Mouse (Mus musculus) stomach, embryonic 15.5 days (tissue): Measurements from ENCODE around the gene Tmem56. TPM values are rescaled to one million over a fixed set of nuclear protein-coding genes. Genes with fewer than 3 reads are reported as not detected.
A peak's percentile ranks its signal among the peaks of the same experiment; 100 is the strongest.

Experiments
- ATAC-seq: fragments of 200-750 bp; cut with Nextera tagmentation; 2 replicates; pipeline ENCODE4 v1.8.0; 2017; ENCODE audit warnings: low read depth, moderate number of reproducible peaks, moderate TSS enrichment; ENCODE audit not compliant: insufficient read depth, low FRiP score
- H3K27ac ChIP-seq: fragments of 300-500 bp; sonication (generic); 2 replicates; pipeline ENCODE4 v1.5.1; 2015; ENCODE audit warnings: mild to moderate bottlenecking, inconsistent platforms
- H3K27me3 ChIP-seq: fragments of 300-500 bp; sonication (generic); replicated peaks from 2 replicates; pipeline ENCODE4 v1.6.1; 2015; ENCODE audit warnings: inconsistent platforms
- H3K36me3 ChIP-seq: fragments of 300-500 bp; sonication (generic); 2 replicates; pipeline ENCODE4 v1.6.1; 2015; ENCODE audit warnings: inconsistent platforms
- H3K4me1 ChIP-seq: fragments of 300-500 bp; sonication (generic); 2 replicates; pipeline ENCODE4 v1.6.1; 2015; ENCODE audit warnings: inconsistent platforms
- H3K4me2 ChIP-seq: fragments of 300-500 bp; sonication (generic); 2 replicates; pipeline ENCODE4 v1.6.1; 2015; ENCODE audit warnings: mild to moderate bottlenecking, inconsistent platforms
- H3K4me3 ChIP-seq: fragments of 300-500 bp; sonication (generic); replicated peaks from 2 replicates; pipeline ENCODE4 v1.5.1; 2015; ENCODE audit warnings: inconsistent platforms
- H3K9ac ChIP-seq: fragments of 300-500 bp; sonication (generic); 2 replicates; pipeline ENCODE4 v1.6.1; 2015; ENCODE audit warnings: inconsistent platforms
- H3K9me3 ChIP-seq: fragments of 300-500 bp; sonication (generic); 2 replicates; pipeline ENCODE4 v1.6.1; 2016; ENCODE audit warnings: inconsistent platforms
- WGBS: fragments of 180-500 bp; shearing (Covaris S2); methylation state at CpG from one replicate; pipeline ENCODE4 v1.1.7; 2015; 5-methylcytosine and 5-hydroxymethylcytosine counted together
- polyA plus RNA-seq: library from polyadenylated mRNA; unstranded; fragments of >200 nt; fragmentation: Nextera tagmentation; extraction: Ambion mirVana; gene quantifications from 2 replicates; pipeline ENCODE4 v1.2.1, GENCODE M21; 2015

Tmem56 gene
- polyA plus RNA-seq, 1 experiment from 2014 or later: 2.7 TPM

DNA sequence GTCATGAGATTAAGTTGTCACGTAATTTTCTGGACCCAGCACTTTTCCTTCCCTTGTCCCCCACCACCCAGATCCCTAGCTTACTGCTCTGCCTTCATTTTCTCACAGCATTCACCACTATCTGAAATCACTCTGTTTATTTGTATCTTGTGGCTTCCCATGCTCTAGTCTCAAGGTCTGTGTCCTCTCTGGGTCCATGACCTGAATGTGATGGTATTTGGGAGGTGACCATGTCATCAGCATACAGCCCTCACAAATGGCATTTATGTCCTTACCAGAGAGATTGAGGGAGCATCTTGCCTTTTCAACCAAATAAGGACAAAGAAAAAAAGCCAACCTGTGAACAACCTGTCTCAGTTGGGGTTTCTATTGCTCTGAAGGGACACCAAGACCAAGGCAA, 106.9 kb downstream of the Tmem56 start:
- H3K4me1 ChIP-seq: peaks cover 5% of the 10 kb centered on the region; the same call in 1 of the 2 replicates
- H3K27me3 ChIP-seq: no peaks in the 10 kb centered on the region
- 92% methylated on average over 1 of the region's 1 CpGs for WGBS
- no peak overlapping the region for H3K27ac ChIP-seq
- no peaks in the 10 kb centered on the region for H3K9me3 ChIP-seq
- no peak overlapping the region for H3K4me2 ChIP-seq
- ATAC-seq: no peak
- H3K36me3 ChIP-seq: no peaks in the 10 kb centered on the region
- H3K4me3 ChIP-seq: no peak overlapping the region
- H3K9ac ChIP-seq: no peak overlapping the region

DNA sequence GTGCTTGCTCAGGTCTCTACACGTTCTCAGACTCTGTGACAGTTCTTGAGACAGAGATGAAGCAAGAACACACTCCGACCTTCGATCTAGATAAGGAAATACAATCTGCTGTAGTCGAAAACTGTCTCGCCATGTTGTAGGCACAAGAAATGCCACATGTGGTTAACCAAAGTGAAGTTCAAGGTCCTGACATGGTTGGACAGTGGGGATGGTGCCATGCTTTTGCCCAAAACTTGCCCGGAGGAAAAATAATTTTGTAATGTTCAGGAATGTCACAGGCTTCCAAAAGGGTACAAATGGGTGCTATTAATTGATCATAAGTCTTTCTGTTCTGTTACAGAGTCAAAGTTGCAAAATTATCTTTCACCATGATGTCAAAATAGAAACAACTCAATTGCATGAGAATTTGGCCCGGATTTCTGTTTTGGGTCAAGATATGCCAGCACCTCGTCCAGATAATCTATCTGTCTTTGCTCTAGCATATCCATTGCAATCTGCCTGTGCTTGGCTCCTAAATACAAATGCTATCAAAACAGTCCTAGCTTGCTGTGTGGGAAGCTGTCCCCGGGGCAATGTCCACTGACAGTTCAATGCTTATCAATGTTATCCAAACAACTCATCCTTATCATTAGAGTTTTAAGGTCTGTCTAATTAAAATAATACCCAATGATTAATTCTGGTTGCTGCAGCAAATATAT, 108.5 kb downstream of the Tmem56 start:
- 64% methylated on average over 9 of the region's 9 CpGs for WGBS

DNA sequence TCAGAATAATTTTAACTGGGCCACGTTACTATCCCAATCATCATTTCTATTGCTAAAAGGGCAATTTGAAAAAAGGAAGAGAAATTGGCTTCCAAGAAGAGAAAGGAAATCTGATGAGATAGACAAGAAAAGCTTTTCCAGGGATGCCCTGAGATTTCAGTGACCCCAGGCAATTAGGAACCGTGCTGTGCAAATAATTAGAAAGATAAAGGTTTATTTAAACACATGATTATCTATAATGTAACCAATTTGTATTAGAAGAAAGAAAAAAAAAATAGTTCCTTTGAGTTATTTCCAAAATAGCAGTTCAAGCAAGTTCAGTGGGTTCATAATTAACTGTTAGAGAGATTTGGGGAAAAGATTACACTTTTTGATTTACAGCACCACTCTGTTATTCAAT, 110.2 kb downstream of the Tmem56 start:
- Histone ChIP-seq H3K9ac (no peak overlapping the region), H3K4me3 (no peak overlapping the region), H3K36me3 (no peaks in the 10 kb centered on the region), H3K9me3 (no peaks in the 10 kb centered on the region), H3K4me2 (no peak overlapping the region), H3K4me1 (peaks cover 5% of the 10 kb centered on the region; the same call in 1 of the 2 replicates), H3K27me3 (no peaks in the 10 kb centered on the region), H3K27ac (no peak overlapping the region)
- 70% methylated on average over 2 of the region's 2 CpGs for WGBS
- no peak for ATAC-seq

More for the DNA sequence above, 108.5 kb downstream of the Tmem56 start:
- Histone ChIP-seq H3K27ac (no peak overlapping the region), H3K4me1 (peaks cover 5% of the 10 kb centered on the region; the same call in 1 of the 2 replicates), H3K27me3 (no peaks in the 10 kb centered on the region), H3K9ac (no peak overlapping the region), H3K4me2 (no peak overlapping the region), H3K9me3 (no peaks in the 10 kb centered on the region), H3K36me3 (no peaks in the 10 kb centered on the region), H3K4me3 (no peak overlapping the region)
- ATAC-seq: no peak

GRCm38 (mm10) chr3:121171872-121172265, 111.0 kb downstream of the Tmem56 start:
- Histone ChIP-seq H3K4me2 (peak overlapping the region; percentile 80), H3K27me3 (no peaks in the 10 kb centered on the region), H3K9me3 (no peaks in the 10 kb centered on the region), H3K4me3 (peak overlapping the region; percentile 75), H3K36me3 (no peaks in the 10 kb centered on the region), H3K9ac (no peak overlapping the region), H3K4me1 (peaks cover 5% of the 10 kb centered on the region; the same call in 1 of the 2 replicates), H3K27ac (no peak overlapping the region)
- 43% methylated on average over 6 of the region's 6 CpGs for WGBS
- no peak for ATAC-seq

DNA sequence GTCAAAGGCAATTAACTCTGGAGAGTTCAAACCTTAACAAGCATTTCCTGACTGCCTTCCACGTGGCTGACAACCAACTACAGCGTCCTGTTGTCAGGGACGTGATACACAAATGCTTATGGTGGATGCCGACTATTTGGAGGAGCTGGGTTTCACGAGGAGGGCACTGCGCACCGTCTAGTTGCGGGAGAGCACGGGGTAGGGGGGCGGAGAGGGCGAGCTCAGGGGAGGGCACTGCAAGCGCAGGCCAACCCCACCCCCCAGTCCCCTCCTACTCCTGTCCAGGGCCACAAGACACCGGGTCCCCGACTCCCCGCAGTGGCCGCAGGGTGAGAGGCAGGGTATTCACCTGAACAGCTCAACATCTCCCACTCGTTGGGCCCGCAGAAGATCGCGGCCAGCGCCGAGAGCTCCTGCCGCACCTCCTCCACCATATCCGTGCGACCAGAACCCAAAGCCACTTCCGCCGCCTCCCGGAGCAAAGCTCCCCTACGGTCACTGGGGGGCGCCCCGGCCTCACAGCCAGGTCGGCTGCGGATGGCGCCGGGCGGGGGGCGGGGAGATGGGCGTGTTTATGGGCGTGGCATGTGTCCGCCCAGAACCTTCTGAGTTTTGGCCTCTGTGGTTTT, 111.5 kb downstream of the Tmem56 start, which contains the start of gene Rwdd3:
TSS of gene Rwdd3 (minus strand) at position 453 of the 629 bp plus-strand sequence.
- H3K36me3 ChIP-seq: no peaks in the 10 kb centered on the region
- no peaks in the 10 kb centered on the region for H3K9me3 ChIP-seq
- H3K27me3 ChIP-seq: no peaks in the 10 kb centered on the region
- peaks cover 5% of the 10 kb centered on the region; the same call in 1 of the 2 replicates for H3K4me1 ChIP-seq
- peak within 1 kb of the TSS; percentile 73 for H3K9ac ChIP-seq
- H3K4me2 ChIP-seq: peak within 1 kb of the TSS; percentile 80
- H3K4me3 ChIP-seq: peak within 1 kb of the TSS; percentile 75
- H3K27ac ChIP-seq: peak within 1 kb of the TSS; percentile 83
- ATAC-seq: peak; percentile 97
- under 1% methylated on average over 40 of the region's 40 CpGs for WGBS

- Histone ChIP-seq H3K4me2 (peak overlapping the region; percentile 80), H3K9ac (no peak overlapping the region), H3K4me1 (peaks cover 5% of the 10 kb centered on the region; the same call in 1 of the 2 replicates), H3K27me3 (no peaks in the 10 kb centered on the region), H3K36me3 (no peaks in the 10 kb centered on the region), H3K27ac (no peak overlapping the region), H3K4me3 (peak overlapping the region; percentile 75), H3K9me3 (no peaks in the 10 kb centered on the region)
- 41% methylated on average over 7 of the region's 7 CpGs for WGBS
- no peak for ATAC-seq
Observed at GRCm38 (mm10) chr3:121170631-121171030, 112.3 kb downstream of the Tmem56 start.

DNA sequence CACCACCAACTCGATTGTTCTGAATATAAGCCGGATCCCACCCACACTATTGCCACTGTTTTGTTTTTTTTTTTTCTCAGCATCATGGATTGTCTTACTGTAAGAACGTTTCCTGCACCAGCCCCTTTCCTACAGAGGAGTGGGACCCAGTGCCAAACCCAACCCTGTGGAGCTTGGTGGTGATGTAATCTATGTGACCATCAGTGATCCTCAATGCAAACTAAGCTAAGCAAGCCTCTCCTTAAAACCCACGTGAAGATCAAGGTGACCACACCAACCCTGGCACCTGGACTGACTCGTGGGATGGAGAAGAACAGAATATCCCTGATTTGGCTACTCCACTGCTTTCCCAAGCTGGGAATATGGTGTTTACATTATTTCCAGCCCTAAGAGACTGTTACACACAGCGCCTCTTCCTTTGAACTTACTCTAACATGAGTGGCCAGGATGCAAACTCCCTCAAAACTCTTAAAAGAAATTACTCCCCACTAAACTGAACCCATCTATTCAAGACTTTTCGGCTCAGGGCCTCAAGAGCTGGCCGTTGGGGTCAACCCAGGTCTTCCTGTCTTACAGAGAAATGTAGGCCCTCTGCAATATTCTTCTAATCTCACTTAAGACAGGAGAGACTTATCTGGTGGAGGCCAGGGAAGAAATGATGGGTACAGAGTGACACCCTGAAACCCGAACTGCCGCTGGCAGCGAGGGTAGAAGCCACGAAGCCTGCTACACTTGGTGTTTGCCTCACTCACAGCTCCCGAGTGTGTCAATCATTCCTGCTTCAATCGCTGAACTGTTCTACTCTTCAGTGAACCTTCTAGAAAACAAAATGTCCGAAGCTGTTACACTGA, 113.6 kb downstream of the Tmem56 start:
- Histone ChIP-seq H3K36me3 (no peaks in the 10 kb centered on the region), H3K4me2 (no peak overlapping the region), H3K9me3 (no peaks in the 10 kb centered on the region), H3K27me3 (no peaks in the 10 kb centered on the region), H3K9ac (no peak overlapping the region), H3K4me1 (peaks cover 5% of the 10 kb centered on the region; the same call in 1 of the 2 replicates), H3K4me3 (no peak overlapping the region), H3K27ac (no peak overlapping the region)
- ATAC-seq: no peak
- 75% methylated on average over 15 of the region's 15 CpGs for WGBS

GRCm38 (mm10) chr3:121168581-121168980, 114.3 kb downstream of the Tmem56 start:
- no peak for ATAC-seq
- H3K27ac ChIP-seq: no peak overlapping the region
- no peaks in the 10 kb centered on the region for H3K36me3 ChIP-seq
- H3K4me1 ChIP-seq: peaks cover 5% of the 10 kb centered on the region; the same call in 1 of the 2 replicates
- H3K9me3 ChIP-seq: no peaks in the 10 kb centered on the region
- no peak overlapping the region for H3K4me2 ChIP-seq
- no peak overlapping the region for H3K9ac ChIP-seq
- no peak overlapping the region for H3K4me3 ChIP-seq
- H3K27me3 ChIP-seq: no peaks in the 10 kb centered on the region
- 79% methylated on average over 8 of the region's 8 CpGs for WGBS

DNA sequence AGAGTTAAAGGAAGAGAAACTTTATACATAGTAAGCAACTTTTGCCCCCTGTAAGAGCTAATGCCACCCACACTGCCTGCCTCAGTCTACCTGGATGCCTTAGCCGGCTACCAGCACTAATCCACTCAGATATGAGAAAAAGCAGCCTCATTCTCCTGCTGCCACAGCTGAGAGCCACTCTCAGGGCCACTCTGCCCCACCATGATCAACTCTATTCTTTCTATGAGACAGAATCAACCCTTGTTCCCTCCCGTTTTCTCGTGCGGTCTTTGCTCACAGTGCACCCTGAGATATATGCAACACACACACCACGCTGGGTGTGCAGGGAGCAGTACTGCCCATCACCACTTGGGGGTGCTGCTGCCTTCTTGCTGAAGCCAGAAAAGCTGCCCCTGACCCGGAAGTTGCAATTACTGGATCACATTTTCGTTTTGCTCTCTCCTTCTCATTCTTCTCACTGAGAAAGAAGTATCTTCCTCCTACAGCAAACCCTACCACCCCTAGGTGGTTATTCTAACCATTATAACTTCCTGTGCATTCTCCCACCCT, 119.6 kb downstream of the Tmem56 start:
- no peaks in the 10 kb centered on the region for H3K27me3 ChIP-seq
- H3K9ac ChIP-seq: no peak overlapping the region; the same call in 1 of the 2 replicates
- no peak overlapping the region for H3K4me2 ChIP-seq
- H3K36me3 ChIP-seq: no peaks in the 10 kb centered on the region
- no peaks in the 10 kb centered on the region for H3K4me1 ChIP-seq
- H3K27ac ChIP-seq: no peak overlapping the region
- no peaks in the 10 kb centered on the region for H3K9me3 ChIP-seq
- 51% methylated on average over 7 of the region's 7 CpGs for WGBS
- ATAC-seq: no peak
- H3K4me3 ChIP-seq: no peak overlapping the region

GRCm38 (mm10) chr3:121161661-121162060, 121.2 kb downstream of the Tmem56 start:
- no peak overlapping the region for H3K9ac ChIP-seq
- H3K4me3 ChIP-seq: no peak overlapping the region
- no peak overlapping the region for H3K4me2 ChIP-seq
- 48% methylated on average over 2 of the region's 2 CpGs for WGBS
- H3K9me3 ChIP-seq: no peaks in the 10 kb centered on the region
- no peaks in the 10 kb centered on the region for H3K4me1 ChIP-seq
- H3K27me3 ChIP-seq: no peaks in the 10 kb centered on the region
- no peak for ATAC-seq
- H3K27ac ChIP-seq: no peak overlapping the region
- no peaks in the 10 kb centered on the region for H3K36me3 ChIP-seq

- H3K27ac ChIP-seq: no peak overlapping the region
- H3K9ac ChIP-seq: no peak overlapping the region
- no peaks in the 10 kb centered on the region for H3K27me3 ChIP-seq
- H3K36me3 ChIP-seq: no peaks in the 10 kb centered on the region
- WGBS: 34% methylated on average over 4 of the region's 4 CpGs
- H3K4me1 ChIP-seq: no peaks in the 10 kb centered on the region
- no peaks in the 10 kb centered on the region for H3K9me3 ChIP-seq
- H3K4me2 ChIP-seq: no peak overlapping the region
- ATAC-seq: no peak
- H3K4me3 ChIP-seq: no peak overlapping the region
Observed at GRCm38 (mm10) chr3:121160424-121160823, 122.5 kb downstream of the Tmem56 start.
